Mouse (Mus musculus) hindbrain, embryonic 13.5 days (tissue): Measurements from ENCODE around the gene 2310033P09Rik. TPM values are rescaled to one million over a fixed set of nuclear protein-coding genes. Genes with fewer than 3 reads are reported as not detected.
"Not testable (repeated sequence)": the region's sequence is repeated elsewhere in the genome, so short reads cannot be mapped to it uniquely, and the experiment has no call there.

Source experiments
- ATAC-seq: fragments of 200-750 bp; cut with Nextera tagmentation; 2 replicates; pipeline ENCODE4 v1.8.0; 2017; ENCODE audit warnings: moderate TSS enrichment; ENCODE audit not compliant: low FRiP score
- H3K27ac ChIP-seq: fragments of 300-500 bp; sonication (generic); 2 replicates; pipeline ENCODE4 v1.5.1; 2015; ENCODE audit warnings: inconsistent platforms, mild to moderate bottlenecking, moderate library complexity
- H3K27me3 ChIP-seq: fragments of 300-500 bp; sonication (generic); 2 replicates; pipeline ENCODE4 v1.6.1; 2015; ENCODE audit warnings: mild to moderate bottlenecking, inconsistent platforms
- H3K36me3 ChIP-seq: fragments of 300-500 bp; sonication (generic); 2 replicates; pipeline ENCODE4 v1.6.1; 2015; ENCODE audit warnings: mild to moderate bottlenecking, inconsistent platforms
- H3K4me1 ChIP-seq: fragments of 300-500 bp; sonication (generic); replicated peaks from 2 replicates; pipeline ENCODE4 v1.6.1; 2015; ENCODE audit warnings: inconsistent platforms
- H3K4me2 ChIP-seq: fragments of 300-500 bp; sonication (generic); 2 replicates; pipeline ENCODE4 v1.6.1; 2015; ENCODE audit warnings: inconsistent platforms, mild to moderate bottlenecking, moderate library complexity
- H3K4me3 ChIP-seq: fragments of 300-500 bp; sonication (generic); 2 replicates; pipeline ENCODE4 v1.5.1; 2015; ENCODE audit warnings: mild to moderate bottlenecking, inconsistent platforms
- H3K9ac ChIP-seq: fragments of 300-500 bp; sonication (generic); 2 replicates; pipeline ENCODE4 v1.6.1; 2015; ENCODE audit warnings: mild to moderate bottlenecking, inconsistent platforms
- H3K9me3 ChIP-seq: fragments of 300-500 bp; sonication (generic); 2 replicates; pipeline ENCODE4 v1.6.1; 2016; ENCODE audit warnings: inconsistent platforms
- WGBS: fragments of 180-500 bp; shearing (Covaris S2); methylation state at CpG from one replicate; pipeline ENCODE4 v1.1.7; 2015; 5-methylcytosine and 5-hydroxymethylcytosine counted together
- polyA plus RNA-seq: library from polyadenylated mRNA; unstranded; fragments of >200 nt; fragmentation: Nextera tagmentation; extraction: Ambion mirVana; gene quantifications from 2 replicates; pipeline ENCODE4 v1.2.1, GENCODE M21; 2015

The 2310033P09Rik gene
- polyA plus RNA-seq, 1 experiment from 2014 or later: 30.0 TPM

- ATAC-seq: peak; percentile 25
- no peaks in the 10 kb centered on the region for H3K27me3 ChIP-seq
- peaks cover 29% of the 10 kb centered on the region for H3K4me1 ChIP-seq
- H3K4me3 ChIP-seq: peak overlapping the region; percentile 73
- peak overlapping the region; percentile 93 for H3K27ac ChIP-seq
- peaks cover 62% of the 10 kb centered on the region for H3K36me3 ChIP-seq
- H3K9ac ChIP-seq: peak overlapping the region; percentile 90
- H3K9me3 ChIP-seq: no peaks in the 10 kb centered on the region
- H3K4me2 ChIP-seq: peak overlapping the region; percentile 80
- 13% methylated on average over 18 of the region's 18 CpGs for WGBS
Observed at GRCm38 (mm10) chr11:59209003-59209441, 901 bp downstream of the 2310033P09Rik start.

DNA sequence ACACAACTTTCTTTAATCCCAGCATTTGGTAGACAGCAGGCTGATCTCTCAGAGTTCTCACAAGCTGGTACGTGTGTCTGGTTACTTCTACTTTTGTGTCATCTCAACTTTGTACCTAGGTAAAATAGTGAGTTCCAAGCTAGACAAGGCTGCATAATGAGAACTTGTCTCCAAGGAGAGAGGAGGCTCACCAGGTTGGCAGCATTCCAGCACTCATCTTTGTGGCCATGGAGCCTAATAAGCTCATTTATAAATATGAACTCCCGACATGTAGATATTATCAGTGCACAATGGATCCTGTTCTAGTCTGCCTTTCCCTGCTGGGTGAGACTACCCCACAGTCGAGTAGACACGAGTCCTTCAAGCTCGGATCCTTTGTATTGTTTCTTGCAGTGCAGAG, 1.5 kb downstream of the 2310033P09Rik start:
- Histone ChIP-seq H3K27me3 (no peaks in the 10 kb centered on the region), H3K27ac (0 out of 2 replicates have a peak overlapping the region, but pooled peaks have one; percentile 93), H3K9me3 (no peaks in the 10 kb centered on the region), H3K4me3 (peak overlapping the region; percentile 73; the same call in 1 of the 2 replicates), H3K9ac (peak overlapping the region; percentile 90; the same call in 1 of the 2 replicates), H3K4me2 (peak overlapping the region; percentile 80), H3K4me1 (peaks cover 29% of the 10 kb centered on the region), H3K36me3 (peaks cover 57% of the 10 kb centered on the region)
- no peak for ATAC-seq
- WGBS: 64% methylated on average over 5 of the region's 5 CpGs

GRCm38 (mm10) chr11:59210020-59210419, 1.9 kb downstream of the 2310033P09Rik start:
- Histone ChIP-seq H3K9me3 (no peaks in the 10 kb centered on the region), H3K27ac (peak overlapping the region; percentile 19; the same call in 1 of the 2 replicates), H3K4me2 (no peak overlapping the region), H3K27me3 (no peaks in the 10 kb centered on the region), H3K4me3 (no peak overlapping the region), H3K9ac (0 out of 2 replicates have a peak overlapping the region, but pooled peaks have one; percentile 20), H3K36me3 (peaks cover 53% of the 10 kb centered on the region), H3K4me1 (peaks cover 29% of the 10 kb centered on the region)
- ATAC-seq: no peak
- WGBS: 87% methylated on average over 4 of the region's 4 CpGs

DNA sequence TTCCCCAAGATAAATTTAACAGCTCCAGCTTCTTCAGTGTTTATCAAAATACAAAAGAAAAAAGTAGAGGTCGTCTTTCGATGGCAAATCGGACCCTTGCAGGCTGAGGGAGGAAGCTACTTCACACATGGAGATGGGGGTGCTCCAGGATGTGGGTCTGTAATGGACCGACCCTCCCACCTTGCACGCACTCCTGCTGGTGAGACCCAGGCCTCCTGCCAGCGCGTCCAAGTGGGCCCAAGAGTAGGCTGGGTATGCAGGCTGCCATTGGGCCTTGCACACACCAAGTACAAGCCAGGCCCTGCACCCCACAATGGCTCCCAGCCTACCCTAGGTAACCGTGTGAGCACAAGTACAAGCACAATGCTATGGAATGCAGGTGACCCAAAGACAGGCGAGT, 3.4 kb downstream of the 2310033P09Rik start:
- not testable (repeated sequence) for H3K9ac ChIP-seq, H3K27me3 ChIP-seq, H3K4me2 ChIP-seq, H3K4me3 ChIP-seq, H3K9me3 ChIP-seq, H3K27ac ChIP-seq, ATAC-seq
- H3K36me3 ChIP-seq: peaks cover 38% of the 10 kb centered on the region
- H3K4me1 ChIP-seq: peaks cover 29% of the 10 kb centered on the region
- WGBS: 94% methylated on average over 9 of the region's 9 CpGs

DNA sequence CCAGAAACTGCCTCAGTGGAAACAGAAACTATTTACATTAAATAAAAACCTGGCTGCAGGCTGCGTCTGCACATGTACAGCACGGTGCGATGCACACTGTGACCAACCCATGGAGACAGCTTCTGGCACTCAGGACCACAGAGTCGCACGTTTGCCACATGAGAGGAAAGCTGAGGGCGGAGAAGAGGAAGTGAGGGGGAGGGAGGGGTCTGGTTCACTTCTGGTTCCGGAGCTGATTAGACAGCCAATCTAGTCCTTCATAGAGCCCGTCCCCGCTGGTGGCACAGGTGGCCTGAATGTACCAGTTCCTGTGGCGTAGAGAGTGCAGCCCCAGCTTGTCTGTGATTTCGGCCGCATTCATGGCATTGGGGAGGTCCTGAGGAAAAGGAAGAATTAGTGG, 4.2 kb downstream of the 2310033P09Rik start:
- H3K27me3 ChIP-seq, H3K27ac ChIP-seq, H3K4me2 ChIP-seq, H3K9me3 ChIP-seq, H3K9ac ChIP-seq, ATAC-seq, H3K4me3 ChIP-seq: not testable (repeated sequence)
- WGBS: 91% methylated on average over 12 of the region's 12 CpGs
- Histone ChIP-seq H3K36me3 (peaks cover 36% of the 10 kb centered on the region), H3K4me1 (peaks cover 28% of the 10 kb centered on the region)

DNA sequence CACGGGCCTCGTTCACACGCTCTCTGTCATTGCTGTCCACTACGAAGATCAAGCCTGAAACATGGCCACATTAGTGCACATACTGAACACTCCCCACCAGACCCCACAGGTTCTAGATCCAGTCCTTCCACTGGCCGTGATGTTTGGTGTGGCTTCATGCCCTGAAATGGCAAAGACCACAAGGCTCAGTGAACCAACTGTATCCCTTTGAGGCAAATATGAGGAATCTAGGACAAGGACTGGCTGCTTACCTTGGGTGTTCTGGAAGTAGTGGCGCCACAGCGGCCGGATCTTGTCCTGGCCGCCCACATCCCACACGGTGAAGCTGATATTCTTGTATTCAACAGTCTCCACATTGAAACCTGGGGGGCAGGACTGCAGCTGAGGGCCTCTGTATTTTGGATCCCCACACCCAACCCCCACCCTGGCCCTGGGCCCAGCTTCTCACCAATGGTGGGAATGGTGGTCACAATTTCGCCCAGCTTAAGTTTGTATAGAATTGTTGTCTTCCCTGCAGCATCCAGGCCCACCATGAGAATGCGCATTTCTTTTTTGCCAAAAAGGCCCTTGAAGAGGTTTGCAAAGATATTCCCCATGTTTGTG, 4.9 kb downstream of the 2310033P09Rik start:
- Histone ChIP-seq H3K9me3 (no peaks in the 10 kb centered on the region), H3K36me3 (peaks cover 36% of the 10 kb centered on the region), H3K9ac (no peak overlapping the region), H3K4me3 (no peak overlapping the region), H3K4me2 (no peak overlapping the region), H3K4me1 (peaks cover 21% of the 10 kb centered on the region), H3K27me3 (no peaks in the 10 kb centered on the region), H3K27ac (no peak overlapping the region)
- no peak for ATAC-seq
- 93% methylated on average over 12 of the region's 12 CpGs for WGBS

GRCm38 (mm10) chr11:59216955-59217354, 8.8 kb downstream of the 2310033P09Rik start:
- Histone ChIP-seq H3K27ac (no peak overlapping the region), H3K27me3 (no peaks in the 10 kb centered on the region), H3K4me2 (no peak overlapping the region), H3K4me1 (peaks cover 11% of the 10 kb centered on the region; the same call in 1 of the 2 replicates), H3K36me3 (peaks cover 22% of the 10 kb centered on the region), H3K9me3 (no peaks in the 10 kb centered on the region), H3K4me3 (no peak overlapping the region), H3K9ac (no peak overlapping the region)
- WGBS: 86% methylated on average over 3 of the region's 3 CpGs
- no peak for ATAC-seq

- Histone ChIP-seq H3K9me3 (no peaks in the 10 kb centered on the region), H3K36me3 (peaks cover 12% of the 10 kb centered on the region), H3K9ac (no peak overlapping the region), H3K27ac (no peak overlapping the region), H3K4me2 (no peak overlapping the region), H3K4me3 (no peak overlapping the region), H3K4me1 (peaks cover 23% of the 10 kb centered on the region), H3K27me3 (no peaks in the 10 kb centered on the region)
- ATAC-seq: no peak
- 91% methylated on average over 4 of the region's 4 CpGs for WGBS
Observed at GRCm38 (mm10) chr11:59218389-59218998, 10.4 kb downstream of the 2310033P09Rik start.

DNA sequence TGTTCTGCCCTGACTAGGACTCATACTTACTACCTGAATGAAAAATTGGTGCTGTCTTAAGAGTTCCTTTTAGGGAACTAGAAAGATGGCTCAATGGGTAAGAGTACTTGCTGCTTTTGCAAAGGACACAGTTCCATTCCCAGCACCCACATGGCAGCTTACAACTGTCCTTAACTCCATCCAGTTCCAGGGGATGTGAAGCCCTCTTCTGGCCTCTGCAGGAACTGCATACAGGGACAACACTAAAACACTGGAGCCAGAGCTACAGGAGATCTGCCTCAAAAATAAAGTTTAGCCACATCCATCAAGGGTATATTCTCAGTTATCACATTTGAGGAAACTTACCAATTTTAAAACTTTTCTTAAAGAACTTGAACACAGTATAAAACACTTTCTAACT, 10.9 kb downstream of the 2310033P09Rik start:
- H3K9ac ChIP-seq: no peak overlapping the region
- no peak for ATAC-seq

GRCm38 (mm10) chr11:59221604-59222003, 13.5 kb downstream of the 2310033P09Rik start:
- Histone ChIP-seq H3K36me3 (peaks cover 12% of the 10 kb centered on the region), H3K27ac (no peak overlapping the region), H3K9me3 (no peaks in the 10 kb centered on the region), H3K27me3 (no peaks in the 10 kb centered on the region), H3K9ac (no peak overlapping the region), H3K4me1 (peaks cover 52% of the 10 kb centered on the region), H3K4me2 (no peak overlapping the region), H3K4me3 (no peak overlapping the region)
- ATAC-seq: no peak

More for the DNA sequence above, 10.9 kb downstream of the 2310033P09Rik start:
- Histone ChIP-seq H3K27ac (no peak overlapping the region), H3K4me3 (no peak overlapping the region), H3K27me3 (no peaks in the 10 kb centered on the region), H3K36me3 (peaks cover 12% of the 10 kb centered on the region), H3K4me2 (no peak overlapping the region), H3K4me1 (peaks cover 29% of the 10 kb centered on the region), H3K9me3 (no peaks in the 10 kb centered on the region)

DNA sequence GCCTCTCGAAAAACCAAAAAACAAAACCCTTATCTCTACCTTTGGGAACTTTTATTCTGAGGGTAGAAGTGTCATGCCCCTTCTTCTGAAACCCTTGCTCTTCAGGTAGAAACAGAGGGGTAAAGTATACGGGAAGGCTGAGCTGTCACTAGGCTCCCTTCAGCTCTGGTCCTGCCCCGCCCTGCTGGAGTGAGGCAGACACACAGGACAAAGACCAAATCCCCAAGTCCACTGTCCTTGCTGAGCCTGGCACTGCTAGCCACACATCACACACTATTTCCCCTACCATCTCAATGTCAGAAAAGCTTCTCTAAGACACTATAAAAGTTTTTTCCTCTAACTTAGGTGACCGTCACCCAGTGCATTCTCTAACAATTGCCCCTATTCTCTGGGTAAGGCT, 14.2 kb downstream of the 2310033P09Rik start:
- H3K9ac ChIP-seq: no peak overlapping the region
- no peaks in the 10 kb centered on the region for H3K27me3 ChIP-seq
- H3K4me2 ChIP-seq: no peak overlapping the region
- no peak for ATAC-seq
- 94% methylated on average over 4 of the region's 4 CpGs for WGBS
- H3K4me3 ChIP-seq: no peak overlapping the region
- H3K9me3 ChIP-seq: no peaks in the 10 kb centered on the region
- H3K27ac ChIP-seq: no peak overlapping the region
- peaks cover 12% of the 10 kb centered on the region for H3K36me3 ChIP-seq
- H3K4me1 ChIP-seq: peaks cover 60% of the 10 kb centered on the region

- Histone ChIP-seq H3K4me1 (peaks cover 67% of the 10 kb centered on the region), H3K4me2 (no peak overlapping the region), H3K27ac (no peak overlapping the region), H3K27me3 (no peaks in the 10 kb centered on the region), H3K36me3 (peaks cover 12% of the 10 kb centered on the region), H3K4me3 (no peak overlapping the region), H3K9ac (no peak overlapping the region), H3K9me3 (no peaks in the 10 kb centered on the region)
- 97% methylated on average over 3 of the region's 3 CpGs for WGBS
- ATAC-seq: no peak
Observed at GRCm38 (mm10) chr11:59224025-59224424, 15.9 kb downstream of the 2310033P09Rik start.

DNA sequence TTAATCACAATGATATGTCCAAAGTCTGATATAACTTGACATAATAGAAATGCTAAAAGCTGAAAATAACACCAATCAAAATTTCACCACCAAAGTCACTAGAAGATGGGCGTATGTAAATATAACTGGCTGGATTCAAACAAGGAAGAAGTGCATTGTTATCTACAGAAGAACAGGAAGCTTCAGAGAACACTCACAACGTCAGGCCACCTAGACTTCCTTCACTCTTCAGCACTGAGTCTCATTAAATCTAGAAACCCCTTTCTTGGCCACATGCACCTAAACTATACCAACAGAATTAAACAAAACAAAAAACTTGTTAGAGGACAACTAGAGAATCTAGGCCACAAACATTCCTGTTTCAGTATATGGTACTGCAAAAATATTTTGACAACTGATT, 16.3 kb downstream of the 2310033P09Rik start:
- Histone ChIP-seq H3K36me3 (peaks cover 11% of the 10 kb centered on the region), H3K27ac (no peak overlapping the region), H3K9me3 (no peaks in the 10 kb centered on the region), H3K4me2 (no peak overlapping the region), H3K27me3 (no peaks in the 10 kb centered on the region), H3K4me3 (no peak overlapping the region), H3K9ac (no peak overlapping the region), H3K4me1 (peaks cover 67% of the 10 kb centered on the region)
- WGBS: 76% methylated on average over 2 of the region's 2 CpGs
- no peak for ATAC-seq
